Mouse (Mus musculus): ENCODE data around the gene Asic2. TPM values are rescaled to one million over a fixed set of nuclear protein-coding genes. Genes with fewer than 3 reads are reported as not detected.

Gene Asic2
- polyA plus RNA-seq, 1 experiment from 2014 or later: 3.1 TPM

- Histone ChIP-seq H3K9me3 (no peaks in the 10 kb centered on the region), H3K4me2 (replicated peaks) (no peak overlapping the region), H3K9ac (replicated peaks) (no peak overlapping the region), H3K4me1 (peaks cover 4% of the 10 kb centered on the region; the same call in 1 of the 2 replicates), H3K27ac (replicated peaks) (no peak overlapping the region), H3K36me3 (no peaks in the 10 kb centered on the region), H3K27me3 (peaks cover 13% of the 10 kb centered on the region; the same call in 1 of the 2 replicates), H3K4me3 (no peak overlapping the region)
- no peak for ATAC-seq (ENCODE audit: low FRiP score, low read depth)
- 84% methylated on average over 7 of the region's 7 CpGs for WGBS
Observed at GRCm38 (mm10) chr11:80886365-80886764, 1081.9 kb downstream of the Asic2 start.

DNA sequence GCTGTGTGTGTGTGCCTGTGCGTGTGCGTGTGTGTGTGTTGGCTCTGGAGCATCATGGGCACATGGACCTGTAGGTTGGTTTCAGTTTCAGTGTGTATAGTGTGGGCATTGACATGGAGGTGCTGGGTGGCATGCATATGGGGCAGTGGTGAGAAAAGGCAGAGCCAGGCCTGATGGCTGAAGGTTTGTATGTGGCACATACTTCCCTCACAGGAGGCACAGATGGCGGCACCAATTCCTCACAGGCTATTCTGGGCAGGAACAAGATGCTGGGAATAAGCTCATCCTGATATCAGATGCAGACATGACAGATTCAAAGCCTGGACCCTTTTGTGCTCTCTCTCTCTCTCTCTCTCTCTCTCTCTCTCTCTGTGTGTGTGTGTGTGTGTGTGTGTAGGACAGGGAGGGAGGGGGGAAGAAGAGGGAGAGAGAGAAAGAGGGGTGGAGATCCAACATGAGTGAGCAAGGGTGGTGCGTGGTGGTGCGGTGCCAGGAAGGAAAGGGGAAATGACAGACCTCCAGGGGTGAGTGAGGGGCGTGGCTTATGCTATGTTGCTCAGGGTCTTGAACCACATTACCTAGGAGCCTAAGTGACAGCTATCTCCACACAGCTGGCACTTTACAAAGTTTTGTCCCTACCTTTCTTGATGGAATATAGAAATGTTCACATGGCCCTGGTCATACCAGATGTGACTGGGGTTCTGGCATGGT lies 1083.6 kb downstream of the Asic2 start:
- Histone ChIP-seq H3K4me3 (no peak overlapping the region), H3K9ac (replicated peaks) (no peak overlapping the region), H3K36me3 (no peaks in the 10 kb centered on the region), H3K27ac (replicated peaks) (no peak overlapping the region), H3K4me2 (replicated peaks) (no peak overlapping the region), H3K4me1 (peaks cover 4% of the 10 kb centered on the region; the same call in 1 of the 2 replicates), H3K27me3 (peaks cover 7% of the 10 kb centered on the region; the same call in 1 of the 2 replicates), H3K9me3 (no peaks in the 10 kb centered on the region)
- WGBS: 86% methylated on average over 6 of the region's 6 CpGs
- ATAC-seq (ENCODE audit: low FRiP score, low read depth): no peak

GRCm38 (mm10) chr11:80882229-80882810 lies 1085.9 kb downstream of the Asic2 start:
- no peak overlapping the region for H3K4me3 ChIP-seq
- H3K27me3 ChIP-seq: 0 out of 2 replicates have a peak, but pooled peaks cover 6% of the 10 kb centered on the region
- no peak overlapping the region for H3K4me2 ChIP-seq (replicated peaks)
- no peaks in the 10 kb centered on the region for H3K36me3 ChIP-seq
- H3K4me1 ChIP-seq: no peaks in the 10 kb centered on the region
- H3K9ac ChIP-seq (replicated peaks): no peak overlapping the region
- no peak overlapping the region for H3K27ac ChIP-seq (replicated peaks)
- WGBS: 85% methylated on average over 7 of the region's 7 CpGs
- ATAC-seq (ENCODE audit: low FRiP score, low read depth): no peak
- no peaks in the 10 kb centered on the region for H3K9me3 ChIP-seq

- WGBS: 91% methylated on average over 2 of the region's 2 CpGs
- Histone ChIP-seq H3K9ac (replicated peaks) (no peak overlapping the region), H3K4me2 (replicated peaks) (no peak overlapping the region), H3K4me3 (no peak overlapping the region), H3K27me3 (no peaks in the 10 kb centered on the region), H3K9me3 (no peaks in the 10 kb centered on the region), H3K27ac (replicated peaks) (no peak overlapping the region), H3K36me3 (no peaks in the 10 kb centered on the region), H3K4me1 (no peaks in the 10 kb centered on the region)
- ATAC-seq (ENCODE audit: low FRiP score, low read depth): no peak
Observed at GRCm38 (mm10) chr11:80878026-80878425, 1090.2 kb downstream of the Asic2 start.

- H3K36me3 ChIP-seq: no peaks in the 10 kb centered on the region
- no peak overlapping the region for H3K27ac ChIP-seq (replicated peaks)
- WGBS: 70% methylated on average over 11 of the region's 11 CpGs
- H3K9me3 ChIP-seq: no peaks in the 10 kb centered on the region
- no peak overlapping the region for H3K4me3 ChIP-seq
- H3K4me2 ChIP-seq (replicated peaks): no peak overlapping the region
- no peak overlapping the region for H3K9ac ChIP-seq (replicated peaks)
- ATAC-seq (ENCODE audit: low FRiP score, low read depth): no peak
- H3K27me3 ChIP-seq: no peaks in the 10 kb centered on the region
- H3K4me1 ChIP-seq: no peaks in the 10 kb centered on the region
Observed at GRCm38 (mm10) chr11:80877131-80877651, 1091.1 kb downstream of the Asic2 start.

DNA sequence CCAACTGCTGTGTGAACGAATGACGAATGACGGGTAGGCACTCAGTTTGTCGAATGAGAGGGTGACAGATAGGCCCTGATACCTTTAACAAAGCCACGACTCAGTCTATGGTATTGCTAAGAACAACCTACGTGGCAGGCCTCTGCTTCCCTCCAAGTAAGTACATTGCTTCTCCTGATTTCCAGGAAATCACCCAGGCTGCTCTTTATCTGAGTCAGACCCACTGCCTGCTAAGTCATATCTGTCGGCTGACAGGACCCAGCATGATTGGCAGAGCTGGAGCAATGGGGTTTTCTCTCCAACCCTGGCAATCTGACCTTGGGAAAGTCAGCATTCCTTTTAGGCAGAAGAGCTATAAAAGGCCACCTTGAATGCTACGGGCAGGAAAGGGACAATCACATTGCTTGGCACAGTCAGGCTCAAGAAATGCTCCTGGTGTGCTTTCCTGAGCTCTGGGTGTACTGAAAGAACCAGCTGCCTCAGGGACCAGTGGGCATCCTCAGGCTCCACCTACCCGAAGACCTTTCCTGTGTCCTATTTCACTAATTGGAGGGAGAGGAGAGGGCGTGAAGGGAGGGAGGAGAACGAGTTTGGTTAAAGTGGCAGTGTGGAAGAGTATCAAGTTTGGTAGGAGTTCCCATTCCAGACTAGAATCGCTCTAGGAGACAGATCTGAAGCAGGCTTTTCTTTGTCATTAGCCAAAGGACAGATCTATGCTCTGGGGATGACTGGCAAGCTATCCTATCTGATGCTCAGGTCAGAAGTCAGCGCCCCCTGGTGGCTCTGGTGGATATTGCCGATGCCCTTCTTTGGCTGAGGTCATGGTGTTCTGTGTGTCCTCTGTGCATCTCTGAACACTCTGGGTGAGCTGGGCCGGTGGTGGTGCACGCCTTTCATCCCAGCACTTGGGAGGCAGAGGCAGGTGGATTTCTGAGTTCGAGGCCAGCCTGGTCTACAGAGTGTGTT lies 1095.5 kb downstream of the Asic2 start:
- H3K27ac ChIP-seq (replicated peaks): no peak overlapping the region
- ATAC-seq (ENCODE audit: low FRiP score, low read depth): no peak
- no peak overlapping the region for H3K9ac ChIP-seq (replicated peaks)
- no peaks in the 10 kb centered on the region for H3K36me3 ChIP-seq
- 74% methylated on average over 17 of the region's 17 CpGs for WGBS
- no peak overlapping the region for H3K4me3 ChIP-seq
- H3K27me3 ChIP-seq: no peaks in the 10 kb centered on the region
- H3K9me3 ChIP-seq: no peaks in the 10 kb centered on the region
- H3K4me2 ChIP-seq (replicated peaks): no peak overlapping the region
- H3K4me1 ChIP-seq: no peaks in the 10 kb centered on the region

DNA sequence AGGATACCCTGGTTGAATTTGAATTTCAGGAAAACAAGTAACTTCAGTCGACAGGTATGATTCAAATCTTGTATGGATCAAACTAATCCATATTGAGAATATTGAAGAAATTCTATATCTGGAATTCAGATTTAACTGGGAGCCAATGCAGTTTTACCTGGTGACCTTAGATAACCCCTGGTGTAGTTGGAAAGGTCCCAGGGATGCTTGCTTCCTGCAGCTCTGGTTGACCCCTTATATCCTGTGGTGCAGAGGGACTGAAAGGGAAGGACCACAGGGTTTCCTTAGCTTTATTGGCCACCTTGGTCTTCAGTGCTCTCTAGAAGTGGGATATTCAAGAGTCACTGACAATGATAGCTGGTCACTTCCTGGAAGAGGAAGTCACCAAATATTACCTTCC lies 1100.2 kb downstream of the Asic2 start:
- 100% methylated on average over 1 of the region's 1 CpGs for WGBS
- Histone ChIP-seq H3K4me1 (no peaks in the 10 kb centered on the region), H3K9me3 (no peaks in the 10 kb centered on the region), H3K4me2 (replicated peaks) (no peak overlapping the region), H3K4me3 (no peak overlapping the region), H3K27me3 (no peaks in the 10 kb centered on the region), H3K27ac (replicated peaks) (no peak overlapping the region), H3K36me3 (no peaks in the 10 kb centered on the region), H3K9ac (replicated peaks) (no peak overlapping the region)
- no peak for ATAC-seq (ENCODE audit: low FRiP score, low read depth)

DNA sequence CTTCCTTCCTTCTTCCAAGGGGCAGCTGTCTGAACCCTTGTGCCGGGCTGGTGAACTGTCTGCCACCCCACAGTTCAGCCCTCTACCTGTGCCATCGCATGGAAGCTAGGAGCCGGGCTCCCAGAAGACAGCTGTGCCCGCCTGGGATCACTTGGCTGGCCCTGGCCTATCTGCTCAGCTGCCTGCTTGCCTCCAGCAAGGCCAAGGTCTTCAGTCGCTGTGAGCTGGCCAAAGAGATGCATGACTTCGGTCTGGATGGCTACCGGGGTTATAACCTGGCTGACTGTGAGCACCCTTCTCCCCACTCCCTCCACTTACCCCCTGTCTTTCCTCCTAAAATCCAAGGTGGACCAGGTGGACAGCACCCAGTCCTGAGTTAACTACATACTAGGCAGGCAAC lies 1105.3 kb downstream of the Asic2 start:
- no peak overlapping the region for H3K9ac ChIP-seq (replicated peaks)
- no peaks in the 10 kb centered on the region for H3K4me1 ChIP-seq
- H3K27me3 ChIP-seq: no peaks in the 10 kb centered on the region
- 89% methylated on average over 7 of the region's 7 CpGs for WGBS
- H3K9me3 ChIP-seq: no peaks in the 10 kb centered on the region
- no peak overlapping the region for H3K27ac ChIP-seq (replicated peaks)
- no peak overlapping the region for H3K4me2 ChIP-seq (replicated peaks)
- H3K36me3 ChIP-seq: no peaks in the 10 kb centered on the region
- ATAC-seq (ENCODE audit: low FRiP score, low read depth): no peak
- H3K4me3 ChIP-seq: no peak overlapping the region

DNA sequence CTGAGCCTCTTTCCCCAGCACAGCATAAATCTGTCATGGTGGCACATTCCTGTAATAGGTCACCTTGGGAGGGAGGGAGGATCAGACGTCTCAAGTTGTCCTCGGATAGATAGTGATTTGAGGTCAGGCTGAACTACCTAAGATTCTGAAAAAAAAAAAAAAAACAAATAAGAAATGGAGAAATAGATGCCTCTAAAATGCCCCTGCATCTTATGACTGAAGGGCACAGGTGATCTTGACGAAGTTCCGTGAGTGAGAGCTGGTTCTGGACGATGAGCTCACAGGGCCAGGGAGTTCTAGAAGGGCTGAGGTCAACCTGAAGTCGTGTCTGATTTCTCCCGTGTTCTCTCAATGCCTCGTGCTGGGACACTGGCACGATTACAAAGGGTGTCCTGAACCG lies 1110.2 kb downstream of the Asic2 start, which contains the start of gene Spaca3:
Spaca3 (plus strand) TSS at position 301 of the 400 bp plus-strand sequence.
- no peak for ATAC-seq (ENCODE audit: low FRiP score, low read depth)
- Histone ChIP-seq H3K27me3 (no peaks in the 10 kb centered on the region), H3K36me3 (no peaks in the 10 kb centered on the region), H3K9me3 (no peaks in the 10 kb centered on the region), H3K4me1 (0 out of 2 replicates have a peak, but pooled peaks cover 3% of the 10 kb centered on the region), H3K27ac (replicated peaks) (no peak within 1 kb of the TSS), H3K9ac (replicated peaks) (no peak within 1 kb of the TSS), H3K4me2 (replicated peaks) (no peak within 1 kb of the TSS), H3K4me3 (no peak within 1 kb of the TSS)
- whole genome bisulfite sequencing: 74% methylated on average over 10 of the region's 10 CpGs

DNA sequence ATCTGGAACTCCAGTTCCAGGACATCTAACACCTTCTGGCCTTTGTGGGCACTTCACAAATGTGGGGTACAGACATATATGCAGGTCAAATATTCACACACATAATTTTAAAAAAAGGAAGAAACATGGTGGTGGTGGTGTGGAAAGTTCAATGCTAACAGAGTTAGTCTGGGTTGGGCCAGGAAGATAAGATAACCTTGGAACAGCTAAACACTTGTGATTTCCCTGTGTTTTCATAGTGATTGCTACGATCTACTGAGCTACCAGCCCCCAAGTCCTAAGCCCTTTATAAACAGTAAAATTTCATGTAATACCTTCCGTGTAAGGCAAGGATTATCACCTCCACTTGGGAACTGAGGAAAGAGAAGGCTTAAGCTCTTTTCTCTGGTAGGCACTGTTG lies 1111.4 kb downstream of the Asic2 start:
- no peaks in the 10 kb centered on the region for H3K27me3 ChIP-seq
- 76% methylated on average over 2 of the region's 2 CpGs for WGBS
- no peak overlapping the region for H3K4me3 ChIP-seq
- ATAC-seq (ENCODE audit: low FRiP score, low read depth): no peak
- H3K36me3 ChIP-seq: no peaks in the 10 kb centered on the region
- H3K27ac ChIP-seq (replicated peaks): no peak overlapping the region
- no peak overlapping the region for H3K4me2 ChIP-seq (replicated peaks)
- no peak overlapping the region for H3K9ac ChIP-seq (replicated peaks)
- H3K9me3 ChIP-seq: no peaks in the 10 kb centered on the region
- H3K4me1 ChIP-seq: 0 out of 2 replicates have a peak, but pooled peaks cover 7% of the 10 kb centered on the region

DNA sequence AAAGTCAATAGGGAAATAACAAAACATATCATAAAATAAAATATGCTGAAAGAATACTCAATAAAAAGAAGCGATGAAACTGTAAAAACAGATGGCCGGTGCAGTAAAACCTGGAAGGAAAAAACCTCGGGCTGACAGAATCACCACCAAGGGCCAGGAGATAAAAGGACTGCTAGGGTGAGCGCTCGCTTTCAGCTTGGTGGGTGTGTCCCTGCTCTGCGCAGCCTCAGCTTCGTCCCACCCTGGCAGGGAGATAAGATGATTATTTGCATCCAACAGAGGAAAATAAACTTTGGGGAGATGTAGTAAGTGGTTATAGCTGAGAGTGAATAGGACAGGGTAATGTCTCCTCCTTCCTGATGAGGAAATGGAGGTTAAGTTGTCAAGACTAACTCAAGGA lies 1113.3 kb downstream of the Asic2 start:
- Histone ChIP-seq H3K9me3 (no peaks in the 10 kb centered on the region), H3K4me3 (no peak overlapping the region), H3K9ac (replicated peaks) (no peak overlapping the region), H3K4me2 (replicated peaks) (no peak overlapping the region), H3K27ac (replicated peaks) (no peak overlapping the region), H3K27me3 (no peaks in the 10 kb centered on the region), H3K4me1 (0 out of 2 replicates have a peak, but pooled peaks cover 7% of the 10 kb centered on the region), H3K36me3 (no peaks in the 10 kb centered on the region)
- 72% methylated on average over 7 of the region's 7 CpGs for WGBS
- ATAC-seq (ENCODE audit: low FRiP score, low read depth): no peak
